Mouse (Mus musculus) lung, postnatal 36 days (tissue): Measurements from ENCODE around the gene Mob1a.

Source experiments
- DNase-seq: peaks from one replicate; pipeline ENCODE4 v3.0.0; 2022; ENCODE audit warnings: mixed read lengths

Gene Mob1a

GRCm38 (mm10) chr6:83325525-83326393, at the start of gene Mob1a, which contains the start of gene Mthfd2:
Mob1a (plus strand) TSS chr6:83326016.
Mthfd2 (minus strand) TSS chr6:83325908.
- peak; percentile 97 for DNase-seq

- no peak for DNase-seq
These were observed 48.7 kb upstream of the Mob1a start for GRCm38 (mm10) chr6:83277151-83277550.

- DNase-seq, result peak; percentile 66
These were observed 46.9 kb upstream of the Mob1a start for GRCm38 (mm10) chr6:83278881-83279280.

- peak; percentile 39 for DNase-seq
These were observed 45.4 kb upstream of the Mob1a start for GRCm38 (mm10) chr6:83280256-83280955.

GRCm38 (mm10) chr6:83300447-83301229, 25.2 kb upstream of the Mob1a start:
- DNase-seq, result no peak

- DNase-seq, result no peak
These were observed 24.5 kb upstream of the Mob1a start for GRCm38 (mm10) chr6:83301294-83301693.

- DNase-seq, result no peak
These were observed 23.6 kb upstream of the Mob1a start for GRCm38 (mm10) chr6:83302264-83302663.

- DNase-seq, result peak; percentile 20
These were observed 16.8 kb upstream of the Mob1a start for GRCm38 (mm10) chr6:83309017-83309416.

- DNase-seq, result no peak
These were observed 14.6 kb upstream of the Mob1a start for GRCm38 (mm10) chr6:83311206-83311605.

- no peak for DNase-seq
These were observed 13.8 kb upstream of the Mob1a start for GRCm38 (mm10) chr6:83312021-83312420.

GRCm38 (mm10) chr6:83312514-83312913, 13.3 kb upstream of the Mob1a start:
- DNase-seq, result no peak

GRCm38 (mm10) chr6:83315293-83315692, 10.5 kb upstream of the Mob1a start:
- DNase-seq, result no peak

- DNase-seq, result no peak
These were observed 9.8 kb upstream of the Mob1a start for GRCm38 (mm10) chr6:83316022-83316421.

GRCm38 (mm10) chr6:83317108-83317741, 8.6 kb upstream of the Mob1a start:
- DNase-seq, result peak; percentile 95

GRCm38 (mm10) chr6:83321927-83322326, 3.9 kb upstream of the Mob1a start:
- no peak for DNase-seq

- no peak for DNase-seq
These were observed 3.0 kb upstream of the Mob1a start for GRCm38 (mm10) chr6:83322794-83323193.

GRCm38 (mm10) chr6:83323652-83324419, 2.0 kb upstream of the Mob1a start:
- no peak for DNase-seq

- DNase-seq, result no peak
These were observed 549 bp downstream of the Mob1a start for GRCm38 (mm10) chr6:83326394-83326736.

GRCm38 (mm10) chr6:83326761-83327160, 945 bp downstream of the Mob1a start:
- DNase-seq, result no peak

GRCm38 (mm10) chr6:83327591-83328190, 1.9 kb downstream of the Mob1a start:
- DNase-seq, result no peak

GRCm38 (mm10) chr6:83341387-83341786, 15.6 kb downstream of the Mob1a start:
- DNase-seq, result no peak

GRCm38 (mm10) chr6:83342957-83343356, 17.1 kb downstream of the Mob1a start:
- DNase-seq, result no peak
